8 mouse cellular contexts compared by ENCODE assay signal in genomic region chr16:97851741-97852319, GRCm38 (mm10). TPM values are rescaled to one million over a fixed set of nuclear protein-coding genes. Genes with fewer than 3 reads are reported as not detected.
A peak's percentile ranks its signal among the peaks of the same experiment; 100 is the strongest.
DNase-seq lines count a peak whose midpoint lies in the region; ATAC-seq and TF ChIP-seq lines count a peak whose summit lies in the region.

Prdm15 (minus strand) TSS chr16:97851850.

- H3K4me1 ChIP-seq in hindbrain, embryonic 12.5 days, result peaks cover 25% of the 10 kb centered on the region
- peaks cover 8% of the 10 kb centered on the region; the same call in 1 of the 2 replicates for H3K4me1 ChIP-seq in lung, postnatal 0 days (ENCODE audit: insufficient read depth, low read depth, low read length)

- no peaks in the 10 kb centered on the region for H3K9me3 ChIP-seq in hindbrain, embryonic 12.5 days (replicated peaks)
- no peaks in the 10 kb centered on the region for H3K9me3 ChIP-seq in lung, postnatal 0 days (ENCODE audit: low read length)

- peak within 1 kb of the TSS; percentile 97 for H3K9ac ChIP-seq in hindbrain, embryonic 12.5 days
- H3K9ac ChIP-seq in lung, postnatal 0 days (replicated peaks; ENCODE audit: low read depth), result peak within 1 kb of the TSS; percentile 98

- no peaks in the 10 kb centered on the region for H3K36me3 ChIP-seq in hindbrain, embryonic 12.5 days
- no peaks in the 10 kb centered on the region for H3K36me3 ChIP-seq in lung, postnatal 0 days (ENCODE audit: insufficient read depth, low read length)

- TF ChIP-seq CTCF in lung, postnatal 0 days (IDR thresholded peaks at IDR 0.05), result no peak

- no peak for TF ChIP-seq EP300 in lung, postnatal 0 days (IDR thresholded peaks at IDR 0.05)

- peak; percentile 93 for ATAC-seq in hindbrain, embryonic 12.5 days (ENCODE audit: low FRiP score)
- peak; percentile 87 for ATAC-seq in lung, postnatal 0 days

- no peaks in the 10 kb centered on the region for H3K27me3 ChIP-seq in hindbrain, embryonic 12.5 days
- H3K27me3 ChIP-seq in lung, postnatal 0 days (replicated peaks; ENCODE audit: insufficient read depth, low read length), result no peaks in the 10 kb centered on the region

- peak within 1 kb of the TSS; percentile 80 for H3K4me2 ChIP-seq in hindbrain, embryonic 12.5 days (replicated peaks)
- peak within 1 kb of the TSS; percentile 74 for H3K4me2 ChIP-seq in lung, postnatal 0 days (replicated peaks; ENCODE audit: low read depth, low read length)

- DNase-seq in NIH3T3 (ENCODE audit: low read depth), result peak; percentile 86
- DNase-seq in cerebellum, adult 9-11 months, result peak; percentile 89
- peak; percentile 84 to 90 for DNase-seq in frontal cortex, postnatal 10 days (ENCODE audit: low spot score in 2 of 2)
- peak; percentile 90 to 94 for DNase-seq in layer of hippocampus, postnatal 10 days (ENCODE audit: low spot score in 2 of 2)
- DNase-seq in lung, postnatal 0 days (ENCODE audit: low spot score), result peak; percentile 90
- DNase-seq in ovary, postnatal 36 days (ENCODE audit: low spot score), result peak; percentile 88
- DNase-seq in thymus, postnatal 25 days, result peak; percentile 91

- WGBS in hindbrain, embryonic 12.5 days, result 1% methylated on average over 31 of the region's 31 CpGs
- WGBS in lung, postnatal 0 days, result under 1% methylated on average over 29 of the region's 31 CpGs

- peak within 1 kb of the TSS; percentile 98 for H3K27ac ChIP-seq in hindbrain, embryonic 12.5 days
- H3K27ac ChIP-seq in lung, postnatal 0 days (ENCODE audit: low read length), result peak within 1 kb of the TSS; percentile 99

- H3K4me3 ChIP-seq in hindbrain, embryonic 12.5 days, result peak within 1 kb of the TSS; percentile 94
- H3K4me3 ChIP-seq in lung, postnatal 0 days (ENCODE audit: low read depth, low read length), result peak within 1 kb of the TSS; percentile 93

RNA-seq across cellular contexts. Expression of gene Prdm15, which starts in this region (rescaled TPM):
- 15.3 and 17.7 TPM in 2 replicates for polyA plus RNA-seq in hindbrain, embryonic 12.5 days (2016; fragmentation: Nextera tagmentation; extraction: Ambion mirVana)
- total RNA-seq in layer of hippocampus, postnatal 10 days (2021), result 10 to 100 TPM; 16.6 to 21.0 TPM
- 2.8 and 3.7 TPM in 2 replicates for polyA plus RNA-seq in lung, postnatal 0 days (2015; fragmentation: Nextera tagmentation; extraction: Ambion mirVana)

Comparison
In these comparisons a context has a peak if more than half of its experiments do, and no peak if none do; other contexts are left out.
1. Peak in every context shown above with its lines: DNase-seq, ATAC-seq, H3K4me3 ChIP-seq and H3K27ac ChIP-seq.